Mouse (Mus musculus) C2C12 (cell line): ENCODE results near the gene Arid1a.

Experiments used
- CTCF ChIP-seq: IDR thresholded peaks from one replicate; pipeline ENCODE4 v1.5.1; 2011; ENCODE audit not compliant: control insufficient read depth, insufficient read depth, insufficient read length
- FOSL1 ChIP-seq: IDR thresholded peaks from one replicate; pipeline ENCODE4 v1.8.0; 2011; ENCODE audit warnings: mild to moderate bottlenecking, low read length; ENCODE audit not compliant: poor library complexity, insufficient read depth, severe bottlenecking

- no peak for TF ChIP-seq FOSL1
- no peak for TF ChIP-seq CTCF
Observed at GRCm38 (mm10) chr4:133675594-133676016, 81.0 kb downstream of the Arid1a start.
